9 mouse cellular contexts compared by ENCODE assay signal in the genomic region with DNA sequence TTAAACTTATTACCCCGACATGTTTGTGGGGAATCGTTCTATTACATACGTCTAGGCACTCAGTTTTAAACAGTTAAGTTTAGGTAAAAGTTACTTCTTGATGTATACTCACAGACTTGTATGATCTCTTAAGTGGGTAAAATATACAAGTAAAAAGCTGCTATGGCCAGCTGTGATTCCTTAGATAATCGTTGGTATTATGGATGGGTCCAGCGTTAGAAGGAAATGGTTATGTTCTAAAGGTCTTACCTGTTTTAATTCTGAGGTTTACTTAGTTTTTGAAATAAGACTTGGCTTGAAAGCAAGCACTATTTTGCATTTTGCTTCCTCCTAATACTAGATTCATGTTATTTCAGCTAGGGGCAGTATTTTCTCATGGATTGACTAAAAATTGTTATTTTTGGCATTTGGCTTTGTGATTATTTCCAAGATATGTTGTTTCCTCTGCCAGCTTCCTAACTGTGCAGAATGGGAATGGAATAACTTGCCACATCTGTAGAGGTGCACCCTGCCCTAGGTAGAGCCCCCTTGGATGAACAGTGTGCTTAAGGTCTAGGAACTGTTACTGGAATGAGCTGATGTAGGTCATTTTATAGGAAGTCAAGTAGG.
DNase-seq lines count a peak whose midpoint lies in the region; ATAC-seq and TF ChIP-seq lines count a peak whose summit lies in the region.
"Had no signal": no experiment of that assay in that cellular context is flagged by ENCODE, and none has a peak within 500 bp of the region (broad histone marks: within the 10 kb centered on the region; RNA-seq: fewer than 3 reads in every experiment).

No protein-coding gene starts in this region.

- ATAC-seq in forebrain, embryonic 14.5 days = no peak
- ATAC-seq in midbrain, embryonic 15.5 days (replicated peaks) = no peak
- ATAC-seq in cerebellum, adult (ENCODE audit: insufficient number of reproducible peaks, low FRiP score, low TSS enrichment) = no peak

- H3K4me1 ChIP-seq in forebrain, embryonic 14.5 days (ENCODE audit: control insufficient read depth, insufficient read depth, low read length) = peaks cover 24% of the 10 kb centered on the region
- peaks cover 31% of the 10 kb centered on the region for H3K4me1 ChIP-seq in midbrain, embryonic 15.5 days

- no peaks in the 10 kb centered on the region for H3K36me3 ChIP-seq in forebrain, embryonic 14.5 days (ENCODE audit: control insufficient read depth, insufficient read depth, low read length)
- H3K36me3 ChIP-seq in midbrain, embryonic 15.5 days (replicated peaks) = no peaks in the 10 kb centered on the region

- WGBS in forebrain, embryonic 14.5 days = 84% methylated on average over 5 of the region's 5 CpGs
- WGBS in midbrain, embryonic 15.5 days = 83% methylated on average over 5 of the region's 5 CpGs

- peak; percentile 33 for TF ChIP-seq CTCF in left cerebral cortex, adult 2 months (IDR thresholded peaks at IDR 0.05)

- H3K9ac ChIP-seq in forebrain, embryonic 14.5 days (ENCODE audit: low read length) = peak overlapping the region; percentile 1; the same call in 1 of the 2 replicates
- H3K9ac ChIP-seq in midbrain, embryonic 15.5 days = no peak overlapping the region

- intact Hi-C loops in left cerebral cortex, adult 2 months (cut with DNase I) = loop anchor here (5.0 kb wide), 2 partner anchors 211 to 404 kb away; a partner anchor contains a TSS
- intact Hi-C loops in left cerebral cortex, postnatal 36 days (cut with DNase I) = loop anchor here (2.0 to 5.0 kb wide), 3 partner anchors 236 to 404 kb away; a partner anchor contains a TSS

- no peaks in the 10 kb centered on the region for H3K27me3 ChIP-seq in forebrain, embryonic 14.5 days (replicated peaks; ENCODE audit: control insufficient read depth, insufficient read depth, low read length)
- H3K27me3 ChIP-seq in midbrain, embryonic 15.5 days (replicated peaks) = no peaks in the 10 kb centered on the region

- no peak overlapping the region for H3K27ac ChIP-seq in left cerebral cortex, adult 2 months
- no peak overlapping the region for H3K27ac ChIP-seq in forebrain, embryonic 14.5 days (ENCODE audit: low read depth, low read length)
- no peak overlapping the region for H3K27ac ChIP-seq in midbrain, embryonic 15.5 days

- H3K9me3 ChIP-seq in forebrain, embryonic 14.5 days (replicated peaks; ENCODE audit: control insufficient read depth, low read length) = no peaks in the 10 kb centered on the region
- H3K9me3 ChIP-seq in midbrain, embryonic 15.5 days = no peaks in the 10 kb centered on the region

- H3K4me2 ChIP-seq in forebrain, embryonic 14.5 days (ENCODE audit: low read length) = peak overlapping the region; percentile 90; the same call in 1 of the 2 replicates
- H3K4me2 ChIP-seq in midbrain, embryonic 15.5 days = peak overlapping the region; percentile 70
- H3K4me2 ChIP-seq: heart, embryonic 11.5 days had no signal

- DNase-seq in left cerebral cortex, adult 2 months (ENCODE audit: extremely low spot score in 1 of 2, low spot score in 2 of 2) = no peak
- no peak for DNase-seq in left cerebral cortex, postnatal 36 days (ENCODE audit: low spot score in 2 of 2)
- peak; percentile 69 for DNase-seq in adipocyte (ENCODE audit: low spot score)
- peak; percentile 10 for DNase-seq in forebrain, embryonic 14.5 days (ENCODE audit: low spot score)
- DNase-seq in layer of hippocampus, adult 11-12 months (ENCODE audit: low spot score) = no peak
- DNase-seq: cerebellum, postnatal 10 days had no signal

- no peak overlapping the region for H3K4me3 ChIP-seq in left cerebral cortex, adult 2 months
- H3K4me3 ChIP-seq in forebrain, embryonic 14.5 days (ENCODE audit: low read depth, low read length) = 0 out of 2 replicates have a peak overlapping the region, but pooled peaks have one; percentile 90
- H3K4me3 ChIP-seq in midbrain, embryonic 15.5 days = no peak overlapping the region

Comparison
In these comparisons a context has a peak if more than half of its experiments do, and no peak if none do; other contexts are left out.
1. DNase-seq: peak in adipocyte (single experiment) and forebrain, embryonic 14.5 days (single experiment); none in left cerebral cortex, adult 2 months (0 of 2), left cerebral cortex, postnatal 36 days (0 of 2) and layer of hippocampus, adult 11-12 months (single experiment).